Mouse (Mus musculus) myocyte (in vitro differentiated cells): ENCODE data around the gene Itih5. TPM values are rescaled to one million over a fixed set of nuclear protein-coding genes. Genes with fewer than 3 reads are reported as not detected.

Experiments
- H3K27me3 ChIP-seq: one replicate; pipeline ENCODE4 v1.6.1; 2011; ENCODE audit not compliant: control insufficient read depth, insufficient read depth, insufficient read length
- H3K36me3 ChIP-seq: one replicate; pipeline ENCODE4 v1.6.1; 2011; ENCODE audit not compliant: control insufficient read depth, insufficient read depth
- H3K4me2 ChIP-seq: one replicate; pipeline ENCODE4 v1.6.1; 2011; ENCODE audit warnings: low read depth, control low read depth
- H3K4me3 ChIP-seq: one replicate; pipeline ENCODE4 v1.5.1; 2011; ENCODE audit warnings: mild to moderate bottlenecking, control low read depth, moderate library complexity
- H3K79me2 ChIP-seq: one replicate; pipeline ENCODE4 v1.6.1; 2011; ENCODE audit not compliant: control insufficient read depth, insufficient read depth
- H3ac ChIP-seq: one replicate; pipeline ENCODE4 v1.6.1; 2011; ENCODE audit not compliant: control insufficient read depth, insufficient read length
- CEBPB ChIP-seq: IDR thresholded peaks from 2 replicates; pipeline ENCODE4 v1.6.1; 2011; ENCODE audit warnings: mild to moderate bottlenecking, moderate library complexity; ENCODE audit not compliant: poor library complexity, insufficient read depth, severe bottlenecking
- E2F4 ChIP-seq: IDR thresholded peaks from one replicate; pipeline ENCODE4 v1.6.1; 2011; ENCODE audit warnings: mild to moderate bottlenecking, control low read depth, moderate library complexity; ENCODE audit not compliant: insufficient read depth
- MAX ChIP-seq: IDR thresholded peaks from one replicate; pipeline ENCODE4 v1.6.1; 2011; ENCODE audit warnings: low read depth, mild to moderate bottlenecking, control low read depth
- MYOD1 ChIP-seq, 3 experiments: IDR thresholded peaks; one replicate each; pipeline ENCODE4 v1.6.1; 2011; ENCODE audit warnings: control low read depth in 2 of 3, low read depth in 2 of 3, mild to moderate bottlenecking in 2 of 3, moderate library complexity in 1 of 3; ENCODE audit not compliant: insufficient read length in 2 of 3, control insufficient read depth in 1 of 3
- MYOG ChIP-seq, 3 experiments: IDR thresholded peaks; one replicate each; pipeline ENCODE4 v1.6.1; 2011; ENCODE audit warnings: control low read depth in 2 of 3, low read depth in 2 of 3, mild to moderate bottlenecking in 2 of 3; ENCODE audit not compliant: insufficient read length in 2 of 3, control insufficient read depth in 1 of 3, insufficient read depth in 1 of 3
- POLR2A ChIP-seq: IDR thresholded peaks from one replicate; pipeline ENCODE4 v1.6.1; 2011; ENCODE audit warnings: low read depth, mild to moderate bottlenecking, control low read depth, moderate library complexity; ENCODE audit not compliant: insufficient read length
- POLR2AphosphoS2 ChIP-seq: IDR thresholded peaks from one replicate; pipeline ENCODE4 v1.6.1; 2011; ENCODE audit warnings: low read depth, control low read depth; ENCODE audit not compliant: insufficient read length
- REST ChIP-seq: IDR thresholded peaks from one replicate; pipeline ENCODE4 v1.6.1; 2011; ENCODE audit warnings: mild to moderate bottlenecking, control low read depth, moderate library complexity; ENCODE audit not compliant: insufficient read depth, insufficient read length
- SRF ChIP-seq: IDR thresholded peaks from one replicate; pipeline ENCODE4 v1.6.1; 2011; ENCODE audit warnings: low read depth; ENCODE audit not compliant: control insufficient read depth, insufficient read length
- TCF12 ChIP-seq: IDR thresholded peaks from one replicate; pipeline ENCODE4 v1.6.1; 2011; ENCODE audit warnings: mild to moderate bottlenecking, control low read depth; ENCODE audit not compliant: poor library complexity, insufficient read depth, severe bottlenecking
- TCF3 ChIP-seq: IDR thresholded peaks from one replicate; pipeline ENCODE4 v1.6.1; 2011; ENCODE audit warnings: low read depth, control low read depth; ENCODE audit not compliant: insufficient read length
- USF1 ChIP-seq: IDR thresholded peaks from one replicate; pipeline ENCODE4 v1.6.1; 2011; ENCODE audit warnings: low read depth, mild to moderate bottlenecking, control low read depth, moderate library complexity
- polyA plus RNA-seq: library from polyadenylated mRNA; unstranded; fragments of >200 nt; fragmentation: generic; extraction: Trizol; gene quantifications from one replicate; pipeline ENCODE4 v1.2.1, GENCODE M21; 2012; ENCODE audit warnings: missing spikeins

Gene Itih5
- polyA plus RNA-seq: not detected

DNA sequence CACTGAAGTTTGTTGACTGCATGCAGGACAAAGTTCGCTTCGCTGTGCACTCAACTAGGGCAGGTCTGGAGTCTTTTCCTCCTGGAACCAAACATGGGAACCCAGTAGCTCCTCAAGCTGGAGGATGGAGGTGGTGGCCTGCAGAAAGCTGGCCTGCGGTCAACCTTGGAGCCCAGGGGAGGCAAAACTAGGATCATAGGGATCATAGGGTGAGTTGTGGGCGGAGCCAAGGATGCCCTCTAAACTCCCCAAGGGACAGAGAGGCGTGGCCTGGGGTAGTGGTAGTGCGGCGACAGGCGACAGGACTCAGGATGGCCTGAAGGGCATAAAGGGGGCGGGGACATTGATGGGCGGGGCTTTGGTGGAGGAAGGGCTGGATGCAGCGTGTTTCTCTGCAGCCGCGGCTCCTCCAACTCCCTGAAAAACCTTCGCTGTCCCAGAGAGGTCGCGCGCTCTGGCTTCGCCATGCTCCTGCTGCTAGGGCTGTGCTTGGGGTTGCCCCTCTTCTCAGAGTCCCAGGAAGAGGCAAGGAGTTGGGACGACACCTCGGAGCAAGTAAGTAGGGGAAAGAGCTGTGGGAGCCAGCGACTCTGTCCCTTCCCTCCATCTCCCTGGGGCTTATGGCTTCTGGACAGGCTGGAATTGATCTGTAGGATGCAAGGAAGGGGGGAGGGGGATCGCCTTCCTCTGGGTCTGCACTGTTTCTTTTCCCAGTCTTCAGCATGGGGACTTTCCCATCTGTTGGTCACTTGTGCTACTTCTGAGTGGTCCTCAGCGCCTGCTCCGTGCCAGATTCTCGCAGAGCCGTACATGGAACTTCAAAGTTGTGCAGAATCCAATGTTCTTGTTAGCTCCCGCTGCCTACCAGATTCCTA, at the start of gene Itih5:
TSS of gene Itih5 (plus strand) at position 371 of the 875 bp plus-strand sequence.
- no peaks in the 10 kb centered on the region for H3K36me3 ChIP-seq
- H3K27me3 ChIP-seq: no peaks in the 10 kb centered on the region
- TF ChIP-seq E2F4 (no peak), USF1 (no peak), MYOG (IDR thresholded peaks at IDR 0.05; ENCODE audit: control insufficient read depth in 1 of 3, insufficient read depth in 1 of 3, insufficient read length in 2 of 3, low read depth in 2 of 3) (no peak), REST (no peak), POLR2A (no peak), CEBPB (no peak), TCF3 (no peak), MYOD1 (IDR thresholded peaks at IDR 0.05; ENCODE audit: control insufficient read depth in 1 of 3, insufficient read length in 2 of 3, low read depth in 2 of 3) (no peak), MAX (no peak), POLR2AphosphoS2 (no peak)
- H3K79me2 ChIP-seq: no peaks in the 10 kb centered on the region
- no peak within 1 kb of the TSS for H3K4me2 ChIP-seq
- no peak within 1 kb of the TSS for H3K4me3 ChIP-seq
- H3ac ChIP-seq: no peak within 1 kb of the TSS

GRCm38 (mm10) chr2:10108535-10109189, 44.7 kb upstream of the Itih5 start:
- Histone ChIP-seq H3K4me3 (no peak overlapping the region), H3K36me3 (no peaks in the 10 kb centered on the region), H3K27me3 (no peaks in the 10 kb centered on the region), H3ac (no peak overlapping the region), H3K4me2 (no peak overlapping the region), H3K79me2 (no peaks in the 10 kb centered on the region)
- TF ChIP-seq MYOG (IDR thresholded peaks at IDR 0.05; ENCODE audit: control insufficient read depth in 1 of 3, insufficient read depth in 1 of 3, insufficient read length in 2 of 3, low read depth in 2 of 3) (no peak), SRF (no peak), MYOD1 (IDR thresholded peaks at IDR 0.05; ENCODE audit: control insufficient read depth in 1 of 3, insufficient read length in 2 of 3, low read depth in 2 of 3) (no peak), CEBPB (no peak), MAX (no peak), USF1 (no peak)

DNA sequence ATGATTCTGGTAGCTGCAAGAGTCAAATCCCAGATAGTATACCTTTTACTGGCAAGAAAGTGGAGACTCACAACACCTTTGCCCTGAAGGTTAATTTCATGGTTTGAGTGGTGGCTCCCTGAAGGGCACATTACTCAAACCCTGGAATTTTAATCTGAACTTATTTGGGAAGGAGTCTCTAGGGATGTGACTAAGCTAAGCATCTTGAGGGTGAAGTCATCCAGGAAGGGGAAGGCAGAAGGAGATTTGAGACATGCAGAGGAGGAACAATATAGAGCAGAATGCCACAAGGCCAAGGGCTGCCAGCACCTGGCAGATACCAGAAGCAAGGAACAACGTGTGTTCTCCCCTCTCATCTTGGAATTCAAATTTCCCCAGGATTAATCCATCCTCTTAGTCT, 34.6 kb upstream of the Itih5 start:
- H3K4me3 ChIP-seq: no peak overlapping the region
- H3ac ChIP-seq: no peak overlapping the region
- TF ChIP-seq TCF3 (no peak), MYOD1 (IDR thresholded peaks at IDR 0.05; ENCODE audit: control insufficient read depth in 1 of 3, insufficient read length in 2 of 3, low read depth in 2 of 3) (no peak), REST (no peak), SRF (no peak), USF1 (no peak), TCF12 (no peak), CEBPB (no peak), MYOG (IDR thresholded peaks at IDR 0.05; ENCODE audit: control insufficient read depth in 1 of 3, insufficient read depth in 1 of 3, insufficient read length in 2 of 3, low read depth in 2 of 3) (no peak), POLR2A (no peak), E2F4 (no peak), POLR2AphosphoS2 (no peak), MAX (no peak)
- no peaks in the 10 kb centered on the region for H3K27me3 ChIP-seq
- no peaks in the 10 kb centered on the region for H3K79me2 ChIP-seq
- H3K36me3 ChIP-seq: no peaks in the 10 kb centered on the region
- H3K4me2 ChIP-seq: no peak overlapping the region

- no peaks in the 10 kb centered on the region for H3K27me3 ChIP-seq
- TF ChIP-seq REST: no peak
- TF ChIP-seq MYOG (IDR thresholded peaks at IDR 0.05; ENCODE audit: control insufficient read depth in 1 of 3, insufficient read depth in 1 of 3, insufficient read length in 2 of 3, low read depth in 2 of 3): no peak
- no peak for TF ChIP-seq POLR2AphosphoS2
- no peak for TF ChIP-seq SRF
- no peak for TF ChIP-seq CEBPB
- TF ChIP-seq POLR2A: no peak
- TF ChIP-seq TCF12: no peak
- no peak for TF ChIP-seq MYOD1 (IDR thresholded peaks at IDR 0.05; ENCODE audit: control insufficient read depth in 1 of 3, insufficient read length in 2 of 3, low read depth in 2 of 3)
- TF ChIP-seq MAX: no peak
- no peaks in the 10 kb centered on the region for H3K79me2 ChIP-seq
- H3K36me3 ChIP-seq: no peaks in the 10 kb centered on the region
- no peak overlapping the region for H3K4me2 ChIP-seq
- H3ac ChIP-seq: no peak overlapping the region
- no peak overlapping the region for H3K4me3 ChIP-seq
Observed at GRCm38 (mm10) chr2:10119276-10119675, 34.1 kb upstream of the Itih5 start.
